Mouse (Mus musculus): ENCODE measurements around the gene Pde10a.

DNA sequence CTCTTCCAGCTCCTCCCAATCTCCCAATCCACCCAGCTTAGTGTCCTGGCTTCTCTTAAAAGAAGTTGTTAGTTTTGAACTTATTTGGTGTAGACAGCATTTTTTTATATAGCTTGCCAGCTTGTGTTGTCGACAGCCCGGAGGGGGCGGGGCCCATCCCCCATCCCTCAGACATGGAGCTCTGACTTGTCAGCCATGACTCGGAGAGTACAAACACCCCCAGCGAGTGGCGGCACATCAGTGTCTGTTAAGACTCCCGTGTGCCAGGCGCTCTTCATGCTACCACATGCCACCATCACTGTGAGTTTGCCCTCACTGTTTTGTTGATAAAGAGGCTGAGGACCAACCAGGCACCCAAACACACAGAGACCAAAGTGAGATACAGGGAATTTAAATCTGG, 404.5 kb downstream of the Pde10a start:
- TF ChIP-seq POLR2A (IDR thresholded peaks at IDR 0.05; ENCODE audit: low read depth, low read length), result no peak
- no peak for TF ChIP-seq CTCF (conservative IDR thresholded peaks at IDR 0.05; ENCODE audit: insufficient read depth, insufficient read length, low read depth, low read length)
